Mouse (Mus musculus): ENCODE measurements around the gene Cycs. TPM values are rescaled to one million over a fixed set of nuclear protein-coding genes. Genes with fewer than 3 reads are reported as not detected.
"Not testable (repeated sequence)": the region's sequence is repeated elsewhere in the genome, so short reads cannot be mapped to it uniquely, and the experiment has no call there.

Gene Cycs
- 100 to 1,000 TPM; 163 to 166 TPM for total RNA-seq (2021)

GRCm38 (mm10) chr6:50566141-50566996 lies at the start of gene Cycs:
Gene Cycs, minus strand, starts transcription at chr6:50566538.
- intact Hi-C loops (cut with DNase I): no loop called here
- peak; percentile 100 for DNase-seq

DNA sequence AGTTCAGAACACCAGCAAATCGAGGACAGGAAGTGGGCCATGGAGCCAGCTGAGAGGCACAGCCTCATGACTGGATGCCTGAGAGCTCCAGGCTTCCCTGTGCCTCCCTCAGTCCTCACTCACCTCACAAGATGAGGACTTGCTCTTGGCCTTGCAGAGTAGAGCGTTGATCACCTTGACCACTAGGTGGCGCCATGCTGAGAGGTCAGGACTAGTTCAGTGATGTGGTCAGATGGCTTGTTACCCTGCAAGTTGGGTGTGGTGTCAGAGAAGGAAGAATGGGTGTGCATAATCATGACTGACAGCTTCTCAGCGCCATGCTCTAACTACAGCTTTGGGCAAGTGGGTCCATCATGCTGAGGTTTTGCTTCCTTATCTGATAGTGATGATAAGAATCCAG lies 35.3 kb upstream of the Cycs start:
- DNase-seq: peak in 1 of 2 experiments; percentile 36
- intact Hi-C loops (cut with DNase I): no loop called here

GRCm38 (mm10) chr6:50598560-50598959 lies 32.2 kb upstream of the Cycs start:
- intact Hi-C loops (cut with DNase I): no loop called here
- DNase-seq: peak; percentile 73 to 78

DNA sequence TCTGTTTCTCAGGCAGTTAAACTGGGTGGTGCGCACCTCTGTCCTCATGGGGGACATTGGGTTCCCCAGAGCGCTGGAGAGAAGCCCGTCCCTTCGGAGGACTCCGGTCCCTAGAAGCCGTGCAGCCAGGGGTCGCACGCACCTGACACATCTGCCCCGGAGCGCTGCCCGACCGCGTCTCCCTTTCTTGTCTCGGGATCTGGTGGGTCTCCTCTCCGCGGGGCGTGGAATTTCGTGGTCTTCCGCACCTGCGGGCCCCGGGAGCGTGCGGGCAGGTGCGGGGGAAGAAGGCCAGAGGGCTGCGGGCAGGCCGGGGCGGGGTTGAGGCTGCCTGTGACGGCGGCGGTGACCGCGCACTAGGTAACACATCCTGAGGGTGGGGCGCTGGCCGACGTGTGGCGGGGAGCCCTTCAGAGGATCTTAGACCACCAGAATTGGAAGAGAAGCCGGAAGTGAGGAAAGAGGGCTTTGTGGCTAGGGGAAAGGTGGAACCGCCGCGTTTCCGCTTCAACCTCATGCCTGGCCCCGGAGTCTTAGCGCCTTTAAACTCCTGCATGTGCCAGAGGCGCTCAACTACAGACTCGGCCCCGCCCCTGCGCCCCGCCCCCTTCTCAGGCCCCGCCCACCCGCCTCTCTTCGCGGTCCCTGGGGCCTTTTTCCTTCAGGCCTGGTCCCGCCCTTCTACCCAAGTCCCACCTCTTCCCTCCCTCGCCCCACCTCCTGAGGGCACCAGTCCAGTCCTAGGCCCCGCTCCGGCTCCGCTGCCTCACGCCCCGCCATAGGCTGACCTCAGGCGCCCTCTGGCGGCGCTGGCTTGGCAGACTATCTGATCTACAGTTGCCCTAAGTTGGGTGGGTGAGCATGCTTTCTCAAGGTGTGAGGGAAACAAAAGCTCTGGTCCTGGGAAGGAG lies 30.2 kb upstream of the Cycs start, which contains the start of gene 4921507P07Rik:
Gene 4921507P07Rik, minus strand, starts transcription at position 332 of the 911 bp plus-strand sequence.
- intact Hi-C loops (cut with DNase I): no loop called here
- DNase-seq: peak; percentile 95 to 96

DNA sequence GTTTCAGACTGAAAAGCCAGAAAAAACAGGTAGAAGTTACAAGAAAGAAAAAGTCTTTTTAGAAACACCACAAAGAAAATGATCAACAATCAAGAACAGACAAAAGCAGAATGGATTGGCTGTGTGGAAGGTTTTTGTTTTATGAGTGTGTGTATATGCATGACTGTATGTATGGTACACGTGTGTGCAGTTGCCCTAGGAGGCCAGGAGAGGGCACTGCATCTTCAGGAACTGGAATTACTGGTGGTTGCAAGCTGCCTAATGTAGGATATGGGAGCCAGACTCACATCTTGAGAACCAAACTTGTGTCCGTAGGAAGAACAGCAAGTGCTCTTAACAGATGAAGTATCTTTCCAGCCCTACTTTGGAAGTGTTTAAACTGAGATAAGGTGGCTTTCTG lies 28.0 kb upstream of the Cycs start:
- no peak for DNase-seq
- intact Hi-C loops (cut with DNase I): no loop called here

- intact Hi-C loops (cut with DNase I): no loop called here
- DNase-seq: no peak
Observed at GRCm38 (mm10) chr6:50593334-50593845, 27.1 kb upstream of the Cycs start.

DNA sequence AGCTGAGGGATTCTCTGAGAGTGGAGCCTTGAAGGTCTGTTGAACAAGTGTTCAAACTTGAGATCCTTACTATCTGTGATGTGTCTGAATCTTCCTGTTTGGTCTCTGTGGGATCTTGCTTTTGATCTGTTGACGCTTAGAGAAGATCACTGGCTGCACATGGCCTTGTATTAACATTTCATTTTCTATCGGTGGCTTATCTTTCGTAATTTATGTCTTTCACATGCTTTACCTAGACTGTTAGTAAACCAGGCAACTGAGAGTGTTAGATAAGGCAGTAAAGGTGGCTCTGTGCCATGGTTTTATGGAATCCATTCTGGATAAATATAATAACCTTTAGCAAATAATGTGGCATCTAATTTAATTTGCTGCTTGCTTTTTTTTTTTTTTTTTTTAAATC lies 23.9 kb upstream of the Cycs start:
- no peak for DNase-seq
- intact Hi-C loops (cut with DNase I): no loop called here

GRCm38 (mm10) chr6:50588251-50588650 lies 21.9 kb upstream of the Cycs start:
- DNase-seq: peak; percentile 59 to 79
- intact Hi-C loops (cut with DNase I): no loop called here

GRCm38 (mm10) chr6:50587412-50587811 lies 21.1 kb upstream of the Cycs start:
- intact Hi-C loops (cut with DNase I): no loop called here
- no peak for DNase-seq

- DNase-seq: no peak
- intact Hi-C loops (cut with DNase I): no loop called here
Observed at GRCm38 (mm10) chr6:50586316-50586715, 20.0 kb upstream of the Cycs start.

DNA sequence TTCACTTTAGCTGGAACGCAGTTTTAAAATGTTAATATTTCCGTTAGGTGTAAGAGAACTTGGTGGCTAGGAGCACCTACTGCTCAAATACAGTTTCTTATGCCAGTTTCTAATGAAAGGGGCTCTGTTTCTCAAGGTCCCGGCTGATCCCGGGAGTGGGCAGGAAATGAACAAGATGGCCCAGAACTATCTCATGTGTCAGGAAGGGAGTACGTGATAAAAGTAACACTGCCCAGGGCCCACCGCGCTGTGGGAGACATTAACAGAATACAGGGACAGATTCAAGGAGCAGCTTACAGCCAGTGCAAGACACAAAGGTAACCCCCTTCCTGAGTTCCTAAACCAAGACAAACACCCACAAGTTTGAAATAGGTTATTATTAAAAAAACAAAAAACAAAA lies 19.4 kb upstream of the Cycs start:
- no peak for DNase-seq
- intact Hi-C loops (cut with DNase I): no loop called here

GRCm38 (mm10) chr6:50571661-50572060 lies 5.3 kb upstream of the Cycs start:
- DNase-seq: no peak
- intact Hi-C loops (cut with DNase I): no loop called here

- DNase-seq: no peak
- intact Hi-C loops (cut with DNase I): no loop called here
Observed at GRCm38 (mm10) chr6:50566997-50567255, 588 bp upstream of the Cycs start.

DNA sequence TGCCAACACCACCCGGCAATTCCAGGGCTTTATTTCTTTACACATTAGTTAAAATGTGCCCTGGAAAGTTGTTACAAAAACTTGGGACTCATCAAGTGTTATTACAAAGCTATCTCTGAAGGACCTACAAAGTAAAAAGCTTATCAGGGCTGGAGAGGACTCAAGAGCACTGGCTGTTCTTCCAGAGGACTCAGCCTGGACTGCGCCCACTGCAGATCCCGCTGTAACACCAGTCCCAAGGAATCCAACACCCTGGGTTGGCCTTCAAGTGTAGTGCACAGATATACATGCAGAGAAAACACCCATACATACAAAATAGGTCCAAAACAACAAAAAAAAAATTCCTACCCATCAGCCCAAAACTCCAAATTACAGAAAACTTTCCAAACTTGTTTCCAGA lies 2.7 kb downstream of the Cycs start:
- intact Hi-C loops (cut with DNase I): no loop called here
- no peak for DNase-seq

DNA sequence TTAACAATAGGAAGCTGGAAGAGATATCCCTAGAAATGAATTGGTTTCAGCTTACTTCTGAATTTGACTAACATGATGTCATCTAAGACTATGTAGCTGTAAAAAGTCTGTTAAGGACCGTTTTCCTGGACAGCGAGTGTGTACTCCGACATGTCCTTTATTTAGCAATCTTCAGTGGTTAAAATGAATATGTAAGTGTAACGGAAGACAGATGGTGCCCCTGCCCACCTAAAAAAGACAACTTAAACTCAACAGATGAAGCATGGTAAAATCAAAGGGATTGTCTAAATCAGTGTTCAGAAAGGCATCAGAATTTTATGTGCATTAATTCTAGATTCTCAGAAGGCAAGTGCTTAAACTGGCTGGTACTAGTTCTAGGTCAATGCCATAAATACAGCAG lies 3.9 kb downstream of the Cycs start:
- intact Hi-C loops (cut with DNase I): no loop called here
- DNase-seq: no peak

GRCm38 (mm10) chr6:50560776-50561175 lies 5.6 kb downstream of the Cycs start:
- intact Hi-C loops (cut with DNase I): no loop called here
- no peak for DNase-seq

DNA sequence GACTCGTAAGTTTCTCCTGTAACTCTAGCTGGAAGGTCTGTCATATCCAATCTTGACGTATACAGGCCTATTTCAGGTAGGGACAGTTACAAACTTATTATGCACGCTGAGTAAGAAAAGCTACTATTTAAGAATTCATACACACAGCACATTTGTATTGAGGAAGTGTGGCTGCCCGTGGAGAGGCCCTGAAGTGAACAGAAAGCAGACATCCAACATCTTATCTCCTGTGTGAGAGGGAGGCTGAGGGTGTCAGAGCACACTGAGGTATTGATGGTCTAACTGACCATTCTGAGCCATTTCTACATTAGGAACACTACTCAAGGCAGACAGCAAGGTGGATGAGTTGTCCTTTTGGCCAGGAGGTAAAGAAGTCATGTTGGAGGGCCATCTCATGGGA lies 7.5 kb downstream of the Cycs start:
- intact Hi-C loops (cut with DNase I): no loop called here

GRCm38 (mm10) chr6:50557566-50557965 lies 8.8 kb downstream of the Cycs start:
- DNase-seq: no peak
- intact Hi-C loops (cut with DNase I): no loop called here

More for the DNA sequence above, 7.5 kb downstream of the Cycs start:
- DNase-seq: no peak

GRCm38 (mm10) chr6:50554223-50554622 lies 12.1 kb downstream of the Cycs start:
- intact Hi-C loops (cut with DNase I); DNase-seq: not testable (repeated sequence)

DNA sequence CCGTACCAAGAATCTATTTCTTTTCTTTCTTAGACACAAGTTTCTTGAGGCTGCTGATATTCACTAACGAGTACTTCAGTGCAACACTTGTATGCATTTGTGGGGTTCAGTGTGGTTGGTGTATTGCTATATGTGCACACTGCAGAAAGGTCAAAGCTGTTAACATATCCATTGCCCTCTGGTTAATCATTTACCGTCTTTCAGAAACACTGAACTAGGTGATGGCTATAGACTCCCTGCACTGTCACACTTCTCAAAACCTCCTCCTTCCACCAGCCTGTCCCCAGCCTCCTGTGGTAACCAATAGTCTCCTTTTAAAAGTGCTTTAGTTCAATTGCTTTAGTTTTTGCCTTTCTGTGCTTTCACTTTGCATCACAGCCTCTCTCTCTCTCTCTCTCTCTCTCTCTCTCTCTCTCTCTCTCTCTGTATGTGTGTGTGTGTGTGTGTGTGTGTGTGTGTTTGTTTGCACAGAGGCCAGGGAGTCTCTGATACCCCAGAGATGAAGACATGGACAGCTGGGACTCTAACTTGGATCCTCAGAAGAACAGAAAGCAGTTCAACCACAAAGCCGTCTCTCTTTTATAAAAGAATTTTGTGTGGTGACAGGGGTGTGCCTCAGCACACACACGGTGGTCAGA lies 13.3 kb downstream of the Cycs start:
- intact Hi-C loops (cut with DNase I): no loop called here
- no peak for DNase-seq

- no peak for DNase-seq
- intact Hi-C loops (cut with DNase I): no loop called here
Observed at GRCm38 (mm10) chr6:50549791-50550190, 16.5 kb downstream of the Cycs start.

All from heart, postnatal 10 days (tissue).